ENCODE assay signal across 16 mouse cellular contexts in genomic region chr13:80535755-80536350, GRCm38 (mm10).
DNase-seq lines count a peak whose midpoint lies in the region; ATAC-seq and TF ChIP-seq lines count a peak whose summit lies in the region.
"Had no signal": no experiment of that assay in that cellular context is flagged by ENCODE, and none has a peak within 500 bp of the region (broad histone marks: within the 10 kb centered on the region; RNA-seq: fewer than 3 reads in every experiment).

No protein-coding gene starts in this region.

- no peak overlapping the region for H3K9ac ChIP-seq in kidney, embryonic 15.5 days
- no peak overlapping the region for H3K9ac ChIP-seq in heart, postnatal 0 days (replicated peaks; ENCODE audit: low read depth, low read length)
- H3K9ac ChIP-seq in neural tube, embryonic 15.5 days (replicated peaks): no peak overlapping the region
- H3K9ac ChIP-seq: embryonic facial prominence, embryonic 13.5 days; forebrain, embryonic 12.5 days; hindbrain, embryonic 15.5 days; liver, embryonic 15.5 days had no signal

- peak; percentile 86 for TF ChIP-seq EP300 in heart, postnatal 0 days (IDR thresholded peaks at IDR 0.05; ENCODE audit: low read depth)

- no peaks in the 10 kb centered on the region for H3K9me3 ChIP-seq in kidney, embryonic 15.5 days (replicated peaks)
- no peaks in the 10 kb centered on the region for H3K9me3 ChIP-seq in heart, postnatal 0 days (replicated peaks; ENCODE audit: control insufficient read depth, low read length)
- no peaks in the 10 kb centered on the region for H3K9me3 ChIP-seq in embryonic facial prominence, embryonic 10.5 days
- no peaks in the 10 kb centered on the region for H3K9me3 ChIP-seq in neural tube, embryonic 15.5 days (replicated peaks)
- H3K9me3 ChIP-seq: embryonic facial prominence, embryonic 13.5 days; forebrain, embryonic 12.5 days; hindbrain, embryonic 15.5 days; liver, embryonic 15.5 days; midbrain, embryonic 10.5 days had no signal

- ATAC-seq in kidney, embryonic 15.5 days (replicated peaks; ENCODE audit: low FRiP score): peak; percentile 54; the same call in 1 of the 2 replicates
- ATAC-seq in heart, postnatal 0 days (ENCODE audit: insufficient read depth, low read depth): peak; percentile 97
- no peak for ATAC-seq in neural tube, embryonic 15.5 days (ENCODE audit: low FRiP score)

- no peaks in the 10 kb centered on the region for H3K4me1 ChIP-seq in kidney, embryonic 15.5 days
- H3K4me1 ChIP-seq in heart, postnatal 0 days (ENCODE audit: control insufficient read depth, insufficient read depth): no peaks in the 10 kb centered on the region
- H3K4me1 ChIP-seq in embryonic facial prominence, embryonic 10.5 days: no peaks in the 10 kb centered on the region
- no peaks in the 10 kb centered on the region for H3K4me1 ChIP-seq in neural tube, embryonic 15.5 days
- H3K4me1 ChIP-seq: embryonic facial prominence, embryonic 13.5 days; forebrain, embryonic 12.5 days; hindbrain, embryonic 15.5 days; liver, embryonic 15.5 days; midbrain, embryonic 10.5 days had no signal

- no peaks in the 10 kb centered on the region for H3K36me3 ChIP-seq in kidney, embryonic 15.5 days
- H3K36me3 ChIP-seq in heart, postnatal 0 days (replicated peaks; ENCODE audit: control insufficient read depth, insufficient read depth, low read length): no peaks in the 10 kb centered on the region
- no peaks in the 10 kb centered on the region for H3K36me3 ChIP-seq in embryonic facial prominence, embryonic 10.5 days (replicated peaks)
- H3K36me3 ChIP-seq in neural tube, embryonic 15.5 days: no peaks in the 10 kb centered on the region
- H3K36me3 ChIP-seq: embryonic facial prominence, embryonic 13.5 days; forebrain, embryonic 12.5 days; hindbrain, embryonic 15.5 days; liver, embryonic 15.5 days; midbrain, embryonic 10.5 days had no signal

- no peaks in the 10 kb centered on the region for H3K27me3 ChIP-seq in kidney, embryonic 15.5 days
- no peaks in the 10 kb centered on the region for H3K27me3 ChIP-seq in heart, postnatal 0 days (ENCODE audit: control insufficient read depth, insufficient read depth, low read length)
- H3K27me3 ChIP-seq in embryonic facial prominence, embryonic 10.5 days (replicated peaks; ENCODE audit: low read depth, poor library complexity, severe bottlenecking): no peaks in the 10 kb centered on the region
- no peaks in the 10 kb centered on the region for H3K27me3 ChIP-seq in neural tube, embryonic 15.5 days (replicated peaks)
- H3K27me3 ChIP-seq: embryonic facial prominence, embryonic 13.5 days; forebrain, embryonic 12.5 days; hindbrain, embryonic 15.5 days; liver, embryonic 15.5 days had no signal

- no peak for DNase-seq in kidney, adult 11 months
- DNase-seq in heart, adult 18-20 months: peak; percentile 72 to 75
- DNase-seq in heart, postnatal 0 days (ENCODE audit: low spot score): peak; percentile 76
- peak; percentile 25 for DNase-seq in lung, postnatal 25 days (ENCODE audit: low spot score)
- DNase-seq in embryonic facial prominence, embryonic 10.5 days (ENCODE audit: low spot score): no peak
- DNase-seq in MN1 (ENCODE audit: low spot score): no peak
- DNase-seq: adrenal gland, postnatal 14 days; cerebellum, postnatal 10 days; gastrocnemius, postnatal 10 days had no signal

- no peak overlapping the region for H3K4me2 ChIP-seq in kidney, embryonic 15.5 days
- H3K4me2 ChIP-seq in heart, postnatal 0 days (ENCODE audit: low read depth, low read length): no peak overlapping the region
- H3K4me2 ChIP-seq in neural tube, embryonic 15.5 days: no peak overlapping the region
- H3K4me2 ChIP-seq: embryonic facial prominence, embryonic 13.5 days; forebrain, embryonic 12.5 days; hindbrain, embryonic 15.5 days; liver, embryonic 15.5 days had no signal

- H3K27ac ChIP-seq in kidney, embryonic 15.5 days: no peak overlapping the region
- peak overlapping the region; percentile 83 for H3K27ac ChIP-seq in heart, postnatal 0 days (ENCODE audit: low read depth)
- no peak overlapping the region for H3K27ac ChIP-seq in embryonic facial prominence, embryonic 10.5 days (replicated peaks)
- H3K27ac ChIP-seq in neural tube, embryonic 15.5 days (replicated peaks): no peak overlapping the region
- H3K27ac ChIP-seq: embryonic facial prominence, embryonic 13.5 days; forebrain, embryonic 12.5 days; hindbrain, embryonic 15.5 days; liver, embryonic 15.5 days; midbrain, embryonic 10.5 days had no signal

- no peak overlapping the region for H3K4me3 ChIP-seq in kidney, embryonic 15.5 days (replicated peaks)
- H3K4me3 ChIP-seq in heart, postnatal 0 days (ENCODE audit: low read depth, low read length): no peak overlapping the region
- H3K4me3 ChIP-seq in embryonic facial prominence, embryonic 10.5 days: no peak overlapping the region
- H3K4me3 ChIP-seq in neural tube, embryonic 15.5 days (replicated peaks): no peak overlapping the region
- H3K4me3 ChIP-seq: embryonic facial prominence, embryonic 13.5 days; forebrain, embryonic 12.5 days; hindbrain, embryonic 15.5 days; liver, embryonic 15.5 days; midbrain, embryonic 10.5 days had no signal

- 90% methylated on average over 1 of the region's 1 CpGs for WGBS in kidney, embryonic 15.5 days
- 79% methylated on average over 1 of the region's 1 CpGs for WGBS in heart, postnatal 0 days
- 94% methylated on average over 1 of the region's 1 CpGs for WGBS in embryonic facial prominence, embryonic 10.5 days
- WGBS in neural tube, embryonic 15.5 days: 94% methylated on average over 1 of the region's 1 CpGs

- no peak for TF ChIP-seq CTCF in heart, postnatal 0 days (IDR thresholded peaks at IDR 0.05; ENCODE audit: low read depth)

Comparison
In these comparisons a context has a peak if more than half of its experiments do, and no peak if none do; other contexts are left out.
1. DNase-seq: peak in heart, adult 18-20 months (2 of 2), heart, postnatal 0 days (single experiment) and lung, postnatal 25 days (single experiment); none in kidney, adult 11 months (single experiment), embryonic facial prominence, embryonic 10.5 days (single experiment) and MN1 (single experiment).